Mouse (Mus musculus): ENCODE measurements around the gene Tsc22d1. TPM values are rescaled to one million over a fixed set of nuclear protein-coding genes. Genes with fewer than 3 reads are reported as not detected.
A peak's percentile ranks its signal among the peaks of the same experiment; 100 is the strongest.

Gene Tsc22d1
- polyA plus RNA-seq, 1 experiment from 2014 or later = 651 TPM

DNA sequence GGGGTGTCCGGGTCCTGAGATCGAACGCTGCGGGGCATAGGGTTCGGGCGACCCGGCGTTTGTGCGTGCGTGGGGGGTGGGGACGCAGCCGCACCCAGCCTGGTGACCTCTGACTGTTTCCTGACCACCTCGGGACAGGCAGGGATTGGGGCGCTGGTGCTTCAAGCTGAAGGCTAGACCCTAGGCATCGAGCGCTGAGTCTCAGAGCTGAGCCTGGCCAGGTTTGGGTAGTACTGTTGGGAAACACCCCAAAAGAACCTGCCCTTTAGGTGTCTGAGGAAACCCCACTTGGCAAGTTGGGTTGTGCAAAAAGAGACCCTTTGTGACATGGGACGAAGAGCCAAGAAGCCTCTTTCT is 142.1 kb downstream of the Tsc22d1 start, which contains the start of gene Serp2:
Gene Serp2 (minus strand): TSS at position 38 of the 357 bp plus-strand sequence.
- H3K4me3 ChIP-seq (ENCODE audit: low read depth, low read length) = peak within 1 kb of the TSS; percentile 59
- H3K27me3 ChIP-seq (ENCODE audit: control insufficient read depth, insufficient read depth, low read length) = 0 out of 2 replicates have a peak, but pooled peaks cover 2% of the 10 kb centered on the region
- 0 out of 2 replicates have a peak, but pooled peaks cover 3% of the 10 kb centered on the region for H3K4me1 ChIP-seq (ENCODE audit: control insufficient read depth, insufficient read depth, low read length)
- WGBS = 8% methylated on average over 17 of the region's 17 CpGs
- peak within 1 kb of the TSS; percentile 65 for H3K27ac ChIP-seq (ENCODE audit: low read depth, low read length)
- no peaks in the 10 kb centered on the region for H3K9me3 ChIP-seq (ENCODE audit: control insufficient read depth, low read length)
- peak within 1 kb of the TSS; percentile 89 for H3K4me2 ChIP-seq (ENCODE audit: low read depth)
- no peaks in the 10 kb centered on the region for H3K36me3 ChIP-seq (ENCODE audit: control insufficient read depth, insufficient read depth, low read length)
- DNase-seq (ENCODE audit: low spot score) (peak; percentile 29), ATAC-seq (ENCODE audit: insufficient read depth, low FRiP score, low TSS enrichment) (no peak)
- H3K9ac ChIP-seq (ENCODE audit: low read length) = peak within 1 kb of the TSS; percentile 71

Other genes starting within 250 kb of the Tsc22d1 start
- gene Serp2, start 141.9 kb downstream of the Tsc22d1 start, polyA plus RNA-seq (2014; fragmentation: Nextera tagmentation; extraction: Ambion mirVana) = 44.7 and 47.1 TPM in 2 replicates

All from neural tube, embryonic 11.5 days (tissue).